Mouse (Mus musculus) brown adipose tissue, adult 24 weeks (tissue): Measurements from ENCODE around the gene Arl6ip4. TPM values are rescaled to one million over a fixed set of nuclear protein-coding genes. Genes with fewer than 3 reads are reported as not detected.

Experiments used
- H3K27ac ChIP-seq: fragments of 200-500 bp; replicated peaks from 2 replicates; pipeline ENCODE4 v1.5.1; 2012; ENCODE audit warnings: low read depth, mild to moderate bottlenecking, low read length
- H3K4me1 ChIP-seq: fragments of 200-500 bp; 2 replicates; pipeline ENCODE4 v1.6.1; 2012; ENCODE audit warnings: low read length, mixed read lengths; ENCODE audit not compliant: control insufficient read depth, insufficient read depth, insufficient read length
- H3K4me3 ChIP-seq: fragments of 200-500 bp; 2 replicates; pipeline ENCODE4 v1.5.1; 2012; ENCODE audit warnings: low read depth, mild to moderate bottlenecking, low read length, moderate library complexity; ENCODE audit not compliant: insufficient read depth
- polyA plus RNA-seq: library from polyadenylated mRNA; stranded (reverse); fragments of >200 nt; gene quantifications from 2 replicates; pipeline ENCODE4 v1.2.4, GENCODE M21; 2012; ENCODE audit not compliant: missing spikeins, insufficient read depth, insufficient read length

Arl6ip4 gene
- polyA plus RNA-seq = 55.2 and 72.4 TPM in 2 replicates

GRCm38 (mm10) chr5:124115990-124116845, at the start of gene Arl6ip4:
TSS of gene Arl6ip4 (plus strand) at chr5:124116089.
- peaks cover 6% of the 10 kb centered on the region; the same call in 1 of the 2 replicates for H3K4me1 ChIP-seq
- peak within 1 kb of the TSS; percentile 97 for H3K4me3 ChIP-seq
- peak within 1 kb of the TSS; percentile 83 for H3K27ac ChIP-seq

- Histone ChIP-seq H3K4me3 (no peak overlapping the region), H3K27ac (no peak overlapping the region), H3K4me1 (no peaks in the 10 kb centered on the region)
Measured at GRCm38 (mm10) chr5:124069657-124070056, 46.2 kb upstream of the Arl6ip4 start.

GRCm38 (mm10) chr5:124073682-124074081, 42.2 kb upstream of the Arl6ip4 start:
- Histone ChIP-seq H3K27ac (no peak overlapping the region), H3K4me1 (no peaks in the 10 kb centered on the region), H3K4me3 (no peak overlapping the region)

GRCm38 (mm10) chr5:124074845-124075307, 41.0 kb upstream of the Arl6ip4 start:
- H3K27ac ChIP-seq = no peak overlapping the region

GRCm38 (mm10) chr5:124075716-124076115, 40.2 kb upstream of the Arl6ip4 start:
- Histone ChIP-seq H3K4me1 (no peaks in the 10 kb centered on the region), H3K4me3 (no peak overlapping the region), H3K27ac (no peak overlapping the region)

More at GRCm38 (mm10) chr5:124074845-124075307, 41.0 kb upstream of the Arl6ip4 start:
- Histone ChIP-seq H3K4me1 (no peaks in the 10 kb centered on the region), H3K4me3 (no peak overlapping the region)

- Histone ChIP-seq H3K4me1 (no peaks in the 10 kb centered on the region), H3K27ac (no peak overlapping the region), H3K4me3 (no peak overlapping the region)
Measured at GRCm38 (mm10) chr5:124076559-124076958, 39.3 kb upstream of the Arl6ip4 start.

- H3K27ac ChIP-seq = no peak overlapping the region
- H3K4me3 ChIP-seq = no peak overlapping the region
- H3K4me1 ChIP-seq = no peaks in the 10 kb centered on the region
Measured at GRCm38 (mm10) chr5:124077241-124077640, 38.6 kb upstream of the Arl6ip4 start.

GRCm38 (mm10) chr5:124077856-124078460, 37.9 kb upstream of the Arl6ip4 start:
- H3K4me3 ChIP-seq = no peak overlapping the region
- H3K27ac ChIP-seq = no peak overlapping the region
- no peaks in the 10 kb centered on the region for H3K4me1 ChIP-seq

GRCm38 (mm10) chr5:124078794-124079416, 37.0 kb upstream of the Arl6ip4 start:
- H3K27ac ChIP-seq = no peak overlapping the region
- no peaks in the 10 kb centered on the region for H3K4me1 ChIP-seq

GRCm38 (mm10) chr5:124079880-124080279, 36.0 kb upstream of the Arl6ip4 start:
- H3K4me1 ChIP-seq = no peaks in the 10 kb centered on the region
- H3K4me3 ChIP-seq = no peak overlapping the region
- H3K27ac ChIP-seq = no peak overlapping the region

More at GRCm38 (mm10) chr5:124078794-124079416, 37.0 kb upstream of the Arl6ip4 start:
- no peak overlapping the region for H3K4me3 ChIP-seq

- H3K4me1 ChIP-seq = no peaks in the 10 kb centered on the region
- H3K4me3 ChIP-seq = no peak overlapping the region
- no peak overlapping the region for H3K27ac ChIP-seq
Measured at GRCm38 (mm10) chr5:124082447-124082846, 33.4 kb upstream of the Arl6ip4 start.

- no peak overlapping the region for H3K27ac ChIP-seq
- H3K4me3 ChIP-seq = no peak overlapping the region
- no peaks in the 10 kb centered on the region for H3K4me1 ChIP-seq
Measured at GRCm38 (mm10) chr5:124082941-124083688, 32.8 kb upstream of the Arl6ip4 start.

GRCm38 (mm10) chr5:124083850-124084587, 31.9 kb upstream of the Arl6ip4 start:
- no peak overlapping the region for H3K4me3 ChIP-seq
- H3K4me1 ChIP-seq = no peaks in the 10 kb centered on the region
- no peak overlapping the region for H3K27ac ChIP-seq

- no peaks in the 10 kb centered on the region for H3K4me1 ChIP-seq
- no peak overlapping the region for H3K27ac ChIP-seq
- H3K4me3 ChIP-seq = no peak overlapping the region
Measured at GRCm38 (mm10) chr5:124084588-124085173, 31.2 kb upstream of the Arl6ip4 start.
